Mouse (Mus musculus) forebrain, embryonic 13.5 days (tissue): ENCODE measurements around the gene H2al1g. TPM values are rescaled to one million over a fixed set of nuclear protein-coding genes. Genes with fewer than 3 reads are reported as not detected.
"Not testable (repeated sequence)": the region's sequence is repeated elsewhere in the genome, so short reads cannot be mapped to it uniquely, and the experiment has no call there.

Experiments
- ATAC-seq: fragments of 200-750 bp; cut with Nextera tagmentation; 2 replicates; pipeline ENCODE4 v1.8.0; 2017
- H3K27ac ChIP-seq: fragments of 300-500 bp; sonication (generic); 2 replicates; pipeline ENCODE4 v1.5.1; 2015; ENCODE audit warnings: inconsistent platforms, mild to moderate bottlenecking, moderate library complexity
- H3K27me3 ChIP-seq: fragments of 300-500 bp; sonication (generic); 2 replicates; pipeline ENCODE4 v1.6.1; 2015; ENCODE audit warnings: mild to moderate bottlenecking, inconsistent platforms
- H3K36me3 ChIP-seq: fragments of 300-500 bp; sonication (generic); 2 replicates; pipeline ENCODE4 v1.6.1; 2015; ENCODE audit warnings: mild to moderate bottlenecking, inconsistent platforms; ENCODE audit not compliant: poor library complexity, severe bottlenecking
- H3K4me1 ChIP-seq: fragments of 300-500 bp; sonication (generic); 2 replicates; pipeline ENCODE4 v1.6.1; 2015; ENCODE audit warnings: inconsistent platforms
- H3K4me2 ChIP-seq: fragments of 300-500 bp; sonication (generic); 2 replicates; pipeline ENCODE4 v1.6.1; 2015; ENCODE audit warnings: inconsistent platforms, mild to moderate bottlenecking, moderate library complexity
- H3K4me3 ChIP-seq: fragments of 300-500 bp; sonication (generic); 2 replicates; pipeline ENCODE4 v1.5.1; 2015; ENCODE audit warnings: mild to moderate bottlenecking, inconsistent platforms
- H3K9ac ChIP-seq: fragments of 300-500 bp; sonication (generic); 2 replicates; pipeline ENCODE4 v1.6.1; 2015; ENCODE audit warnings: mild to moderate bottlenecking, inconsistent platforms
- H3K9me3 ChIP-seq: fragments of 300-500 bp; sonication (generic); replicated peaks from 2 replicates; pipeline ENCODE4 v1.6.1; 2016; ENCODE audit warnings: inconsistent platforms
- WGBS: fragments of 180-500 bp; shearing (Covaris S2); methylation state at CpG from one replicate; pipeline ENCODE4 v1.1.7; 2015; 5-methylcytosine and 5-hydroxymethylcytosine counted together
- polyA plus RNA-seq: library from polyadenylated mRNA; unstranded; fragments of >200 nt; fragmentation: Nextera tagmentation; extraction: Ambion mirVana; gene quantifications from 2 replicates; pipeline ENCODE4 v1.2.1, GENCODE M21; 2015

Gene H2al1g
- polyA plus RNA-seq, result not detected in 2 replicates

DNA sequence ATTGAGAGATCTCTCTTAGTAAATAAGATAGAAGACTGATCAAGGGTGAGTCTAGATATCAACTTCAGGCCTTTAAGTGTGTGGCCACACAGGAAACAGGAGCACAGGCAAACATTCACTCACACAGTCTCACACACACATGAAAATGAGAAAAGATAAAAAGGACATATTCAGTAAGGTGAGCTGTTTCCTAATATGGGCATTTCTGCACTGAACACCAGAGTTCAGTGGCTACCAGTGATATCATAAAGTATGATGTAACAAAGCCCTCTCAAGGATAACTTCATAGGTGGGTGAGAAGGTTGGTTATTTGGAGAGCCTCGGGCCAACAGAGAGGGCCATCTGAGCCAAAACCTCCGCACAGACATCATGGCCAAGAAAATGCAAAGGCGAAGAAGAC is at the start of gene H2al1g:
Gene H2al1g, plus strand, starts transcription at position 301 of the 400 bp plus-strand sequence.
- not testable (repeated sequence) for H3K27ac ChIP-seq, ATAC-seq, H3K4me1 ChIP-seq, H3K27me3 ChIP-seq, H3K36me3 ChIP-seq, H3K9ac ChIP-seq, H3K9me3 ChIP-seq, H3K4me2 ChIP-seq, H3K4me3 ChIP-seq
- no CpG with 5 or more reads among the region's 3 CpGs for whole genome bisulfite sequencing

DNA sequence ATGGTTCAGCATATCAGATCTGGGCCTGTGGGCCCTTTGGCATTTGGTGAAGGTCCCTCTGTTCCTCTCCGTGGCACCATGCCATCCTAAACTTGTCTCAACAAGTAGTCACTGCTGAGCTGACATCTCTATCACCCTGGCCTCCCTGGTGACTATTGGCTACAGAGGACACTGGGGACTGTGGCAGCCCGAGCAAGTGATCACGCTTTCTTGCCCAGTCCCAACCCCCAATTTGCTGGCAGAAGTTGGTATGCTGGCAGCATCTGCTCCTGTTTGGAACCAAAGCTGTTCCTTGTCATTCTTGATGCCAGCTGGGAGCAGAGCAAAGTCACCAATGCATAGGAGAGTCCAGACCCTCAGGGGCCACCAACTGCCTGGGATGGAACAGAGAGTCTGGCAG is 49.0 kb upstream of the H2al1g start:
- H3K4me3 ChIP-seq, result no peak overlapping the region
- H3K4me1 ChIP-seq, result 0 out of 2 replicates have a peak, but pooled peaks cover 4% of the 10 kb centered on the region
- peak; percentile 50; the same call in 1 of the 2 replicates for ATAC-seq
- no peak overlapping the region for H3K27ac ChIP-seq
- 90% methylated on average over 3 of the region's 3 CpGs for WGBS
- H3K4me2 ChIP-seq, result no peak overlapping the region
- H3K36me3 ChIP-seq, result no peaks in the 10 kb centered on the region
- no peaks in the 10 kb centered on the region for H3K27me3 ChIP-seq
- no peaks in the 10 kb centered on the region for H3K9me3 ChIP-seq
- H3K9ac ChIP-seq, result no peak overlapping the region

DNA sequence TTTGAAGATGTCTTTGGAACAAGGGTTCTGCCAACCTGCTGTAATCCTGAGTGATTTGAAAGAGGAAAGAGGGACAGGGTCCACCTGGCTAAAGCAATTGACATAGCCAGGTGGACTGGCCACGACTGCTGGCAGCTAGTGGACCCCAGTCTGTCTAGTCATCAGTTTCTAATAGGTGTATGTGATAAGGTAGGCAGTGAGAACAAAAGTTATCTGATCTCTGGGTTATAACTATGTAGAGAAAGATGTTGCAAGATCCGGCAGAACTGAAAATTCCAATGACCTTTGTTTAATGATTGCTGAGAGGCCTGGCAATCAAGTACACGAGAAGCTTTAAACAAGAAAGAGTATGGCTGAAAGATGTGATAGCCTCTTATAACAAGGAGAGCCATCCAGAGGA is 44.9 kb upstream of the H2al1g start:
- Histone ChIP-seq H3K27ac (no peak overlapping the region), H3K9ac (no peak overlapping the region), H3K4me2 (no peak overlapping the region), H3K4me1 (no peaks in the 10 kb centered on the region), H3K27me3 (no peaks in the 10 kb centered on the region), H3K36me3 (no peaks in the 10 kb centered on the region), H3K9me3 (no peaks in the 10 kb centered on the region), H3K4me3 (no peak overlapping the region)
- WGBS, result 88% methylated on average over 3 of the region's 3 CpGs
- no peak for ATAC-seq

DNA sequence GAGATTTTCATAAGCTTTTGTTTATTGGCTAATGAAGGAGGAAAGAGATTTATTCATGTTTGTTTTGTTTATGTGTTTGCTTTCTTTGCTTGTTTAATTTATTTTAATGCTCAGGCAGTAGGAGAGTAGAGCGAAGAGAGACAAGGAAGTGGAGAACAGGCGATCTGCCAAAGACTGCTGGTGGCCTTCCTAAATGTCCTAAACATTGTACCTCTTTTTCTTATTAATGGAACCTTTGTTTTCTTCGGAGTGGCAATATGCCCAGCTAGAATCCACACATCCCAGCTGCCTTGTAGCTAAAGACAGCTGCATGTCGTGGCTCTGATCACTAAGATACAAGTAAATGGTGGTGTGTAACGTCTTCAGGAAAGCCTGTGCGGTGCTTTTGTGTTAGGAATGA is 41.0 kb upstream of the H2al1g start:
- Histone ChIP-seq H3K4me2 (no peak overlapping the region), H3K27me3 (no peaks in the 10 kb centered on the region; the same call in 1 of the 2 replicates), H3K36me3 (no peaks in the 10 kb centered on the region), H3K9me3 (no peaks in the 10 kb centered on the region), H3K27ac (no peak overlapping the region), H3K4me1 (no peaks in the 10 kb centered on the region), H3K9ac (no peak overlapping the region), H3K4me3 (no peak overlapping the region)
- ATAC-seq, result no peak
- WGBS, result 75% methylated on average over 6 of the region's 6 CpGs

DNA sequence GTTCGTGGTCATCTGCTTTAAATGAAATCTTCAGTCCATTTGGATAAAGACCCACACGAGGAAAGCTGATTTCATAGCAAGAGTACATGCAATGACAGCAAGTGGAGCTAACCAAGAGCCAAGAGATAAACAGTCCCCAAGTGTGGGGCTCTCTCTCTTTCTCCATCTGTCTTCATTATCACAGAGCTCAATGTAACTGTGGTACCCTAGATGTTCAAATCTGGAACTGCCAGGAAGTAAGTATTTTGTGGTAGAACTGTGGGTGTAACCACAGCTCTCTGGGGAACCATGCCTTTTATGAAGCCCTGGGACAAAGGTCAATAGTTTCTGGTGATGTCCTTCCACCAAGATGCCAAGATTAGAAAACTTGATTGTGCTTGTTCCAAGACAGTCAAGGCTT is 37.3 kb upstream of the H2al1g start:
- Histone ChIP-seq H3K4me1 (no peaks in the 10 kb centered on the region), H3K27me3 (no peaks in the 10 kb centered on the region; the same call in 1 of the 2 replicates), H3K9me3 (no peaks in the 10 kb centered on the region), H3K36me3 (no peaks in the 10 kb centered on the region), H3K4me2 (no peak overlapping the region), H3K9ac (no peak overlapping the region), H3K4me3 (no peak overlapping the region), H3K27ac (no peak overlapping the region)
- 79% methylated on average over 2 of the region's 2 CpGs for WGBS
- no peak for ATAC-seq

DNA sequence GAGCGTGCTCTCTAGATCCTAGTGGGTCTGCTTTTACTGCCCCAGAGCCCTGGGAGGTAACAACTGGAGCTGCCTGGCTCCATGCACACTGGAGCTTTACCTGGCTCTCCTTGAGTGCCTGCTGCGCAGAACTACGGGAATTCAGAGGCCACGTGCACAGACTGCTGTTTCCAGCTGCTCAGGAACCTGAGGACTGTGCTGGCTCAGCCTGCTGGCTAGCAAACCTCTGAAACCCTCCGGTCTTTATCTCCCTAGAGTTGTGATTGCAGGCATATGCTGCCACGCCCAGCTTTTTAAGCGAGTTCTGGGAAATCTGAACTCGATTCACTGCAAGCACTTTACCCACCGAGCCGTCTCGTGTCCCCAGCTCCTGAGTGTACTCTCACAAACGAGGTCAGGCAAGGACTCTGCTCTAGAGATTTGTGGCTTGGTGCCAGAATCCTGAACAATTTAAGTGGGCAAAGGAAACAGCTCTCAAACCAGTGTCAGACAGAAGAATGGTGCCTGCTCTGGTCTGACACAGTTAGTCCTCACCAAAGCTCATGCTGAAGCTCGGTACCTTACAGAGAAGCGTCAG is 29.7 kb upstream of the H2al1g start:
- WGBS, result 75% methylated on average over 14 of the region's 14 CpGs
- Histone ChIP-seq H3K36me3 (no peaks in the 10 kb centered on the region), H3K9ac (no peak overlapping the region), H3K4me2 (no peak overlapping the region), H3K9me3 (no peaks in the 10 kb centered on the region), H3K4me3 (no peak overlapping the region), H3K27ac (no peak overlapping the region), H3K4me1 (no peaks in the 10 kb centered on the region), H3K27me3 (no peaks in the 10 kb centered on the region)
- no peak for ATAC-seq

DNA sequence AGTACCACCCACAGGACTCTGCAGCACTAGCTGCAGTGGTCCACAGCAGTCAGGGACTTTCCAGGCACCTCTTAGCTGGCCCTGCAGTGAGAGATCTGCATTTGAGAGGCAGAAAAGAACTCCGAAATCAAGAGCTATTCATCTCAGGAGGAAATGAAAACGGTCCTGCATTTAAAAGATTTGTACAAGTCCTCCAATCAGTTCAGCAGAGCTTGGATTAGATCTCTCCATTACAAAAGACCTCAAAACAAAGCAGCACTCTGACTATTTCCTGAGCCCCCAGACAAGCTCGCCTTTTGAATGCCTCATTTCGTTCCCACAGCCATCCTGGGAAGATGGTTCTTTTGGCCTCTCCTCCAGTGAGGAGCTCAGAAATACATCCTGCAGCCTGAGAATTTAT is 28.8 kb upstream of the H2al1g start:
- Histone ChIP-seq H3K4me3 (no peak overlapping the region), H3K4me2 (no peak overlapping the region), H3K27me3 (no peaks in the 10 kb centered on the region), H3K27ac (no peak overlapping the region), H3K9ac (no peak overlapping the region), H3K9me3 (no peaks in the 10 kb centered on the region), H3K4me1 (no peaks in the 10 kb centered on the region), H3K36me3 (no peaks in the 10 kb centered on the region)
- ATAC-seq, result no peak
- 38% methylated on average over 4 of the region's 4 CpGs for WGBS

DNA sequence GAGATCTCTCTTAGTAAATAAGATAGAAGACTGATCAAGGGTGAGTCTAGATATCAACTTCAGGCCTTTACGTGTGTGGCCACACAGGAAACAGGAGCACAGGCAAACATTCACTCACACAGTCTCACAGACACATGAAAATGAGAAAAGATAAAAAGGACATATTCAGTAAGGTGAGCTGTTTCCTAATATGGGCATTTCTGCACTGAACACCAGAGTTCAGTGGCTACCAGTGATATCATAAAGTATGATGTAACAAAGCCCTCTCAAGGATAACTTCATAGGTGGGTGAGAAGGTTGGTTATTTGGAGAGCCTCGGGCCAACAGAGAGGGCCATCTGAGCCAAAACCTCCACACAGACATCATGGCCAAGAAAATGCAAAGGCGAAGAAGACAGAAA is 19.1 kb upstream of the H2al1g start, which contains the start of gene H2al1a:
Gene H2al1a, plus strand, starts transcription at position 301 of the 400 bp plus-strand sequence.
- not testable (repeated sequence) for ATAC-seq, H3K4me3 ChIP-seq
- no CpG with 5 or more reads among the region's 3 CpGs for WGBS

DNA sequence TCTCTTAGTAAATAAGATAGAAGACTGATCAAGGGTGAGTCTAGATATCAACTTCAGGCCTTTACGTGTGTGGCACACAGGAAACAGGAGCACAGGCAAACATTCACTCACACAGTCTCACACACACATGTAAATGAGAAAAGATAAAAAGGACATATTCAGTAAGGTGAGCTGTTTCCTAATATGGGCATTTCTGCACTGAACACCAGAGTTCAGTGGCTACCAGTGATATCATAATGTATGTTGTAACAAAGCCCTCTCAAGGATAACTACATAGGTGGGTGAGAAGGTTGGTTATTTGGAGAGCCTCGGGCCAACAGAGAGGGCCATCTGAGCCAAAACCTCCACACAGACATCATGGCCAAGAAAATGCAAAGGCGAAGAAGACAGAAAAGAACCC is 15.9 kb upstream of the H2al1g start, which contains the start of gene H2al1b:
Gene H2al1b, plus strand, starts transcription at position 301 of the 400 bp plus-strand sequence.
- not testable (repeated sequence) for H3K4me1 ChIP-seq

More for the DNA sequence above, 19.1 kb upstream of the H2al1g start, which contains the start of gene H2al1a:
- not testable (repeated sequence) for H3K4me1 ChIP-seq, H3K9ac ChIP-seq, H3K36me3 ChIP-seq, H3K27me3 ChIP-seq, H3K27ac ChIP-seq, H3K4me2 ChIP-seq, H3K9me3 ChIP-seq

DNA sequence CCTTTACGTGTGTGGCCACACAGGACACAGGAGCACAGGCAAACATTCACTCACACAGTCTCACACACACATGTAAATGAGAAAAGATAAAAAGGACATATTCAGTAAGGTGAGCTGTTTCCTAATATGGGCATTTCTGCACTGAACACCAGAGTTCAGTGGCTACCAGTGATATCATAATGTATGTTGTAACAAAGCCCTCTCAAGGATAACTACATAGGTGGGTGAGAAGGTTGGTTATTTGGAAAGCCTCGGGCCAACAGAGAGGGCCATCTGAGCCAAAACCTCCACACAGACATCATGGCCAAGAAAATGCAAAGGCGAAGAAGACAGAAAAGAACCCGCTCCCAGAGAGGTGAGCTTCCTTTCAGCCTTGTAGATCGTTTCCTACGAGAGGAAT is 12.7 kb upstream of the H2al1g start, which contains the start of gene H2al1c:
Gene H2al1c, plus strand, starts transcription at position 301 of the 400 bp plus-strand sequence.
- not testable (repeated sequence) for ATAC-seq, H3K4me2 ChIP-seq, H3K27ac ChIP-seq, H3K27me3 ChIP-seq, H3K4me1 ChIP-seq, H3K4me3 ChIP-seq, H3K9ac ChIP-seq, H3K36me3 ChIP-seq, H3K9me3 ChIP-seq
- WGBS, result 82% methylated on average over 1 of the region's 6 CpGs

More for the DNA sequence above, 15.9 kb upstream of the H2al1g start, which contains the start of gene H2al1b:
- H3K9me3 ChIP-seq, H3K4me3 ChIP-seq, H3K27ac ChIP-seq, H3K9ac ChIP-seq, H3K4me2 ChIP-seq, ATAC-seq, H3K36me3 ChIP-seq, H3K27me3 ChIP-seq: not testable (repeated sequence)
- 90% methylated on average over 1 of the region's 3 CpGs for WGBS

DNA sequence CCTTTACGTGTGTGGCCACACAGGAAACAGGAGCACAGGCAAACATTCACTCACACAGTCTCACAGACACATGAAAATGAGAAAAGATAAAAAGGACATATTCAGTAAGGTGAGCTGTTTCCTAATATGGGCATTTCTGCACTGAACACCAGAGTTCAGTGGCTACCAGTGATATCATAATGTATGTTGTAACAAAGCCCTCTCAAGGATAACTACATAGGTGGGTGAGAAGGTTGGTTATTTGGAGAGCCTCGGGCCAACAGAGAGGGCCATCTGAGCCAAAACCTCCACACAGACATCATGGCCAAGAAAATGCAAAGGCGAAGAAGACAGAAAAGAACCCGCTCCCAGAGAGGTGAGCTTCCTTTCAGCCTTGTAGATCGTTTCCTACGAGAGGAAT is 9.5 kb upstream of the H2al1g start, which contains the start of gene H2al1d:
Gene H2al1d, plus strand, starts transcription at position 301 of the 400 bp plus-strand sequence.
- H3K9ac ChIP-seq, H3K27me3 ChIP-seq, H3K36me3 ChIP-seq, H3K4me1 ChIP-seq, H3K9me3 ChIP-seq, H3K4me3 ChIP-seq, H3K27ac ChIP-seq, ATAC-seq, H3K4me2 ChIP-seq: not testable (repeated sequence)
- WGBS, result no CpG with 5 or more reads among the region's 6 CpGs

DNA sequence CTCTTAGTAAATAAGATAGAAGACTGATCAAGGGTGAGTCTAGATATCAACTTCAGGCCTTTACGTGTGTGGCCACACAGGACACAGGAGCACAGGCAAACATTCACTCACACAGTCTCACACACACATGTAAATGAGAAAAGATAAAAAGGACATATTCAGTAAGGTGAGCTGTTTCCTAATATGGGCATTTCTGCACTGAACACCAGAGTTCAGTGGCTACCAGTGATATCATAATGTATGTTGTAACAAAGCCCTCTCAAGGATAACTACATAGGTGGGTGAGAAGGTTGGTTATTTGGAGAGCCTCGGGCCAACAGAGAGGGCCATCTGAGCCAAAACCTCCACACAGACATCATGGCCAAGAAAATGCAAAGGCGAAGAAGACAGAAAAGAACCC is 6.4 kb upstream of the H2al1g start, which contains the start of gene H2al1e:
Gene H2al1e, plus strand, starts transcription at position 301 of the 400 bp plus-strand sequence.
- not testable (repeated sequence) for H3K36me3 ChIP-seq, H3K4me1 ChIP-seq, H3K9me3 ChIP-seq, ATAC-seq, H3K4me2 ChIP-seq, H3K27ac ChIP-seq, H3K4me3 ChIP-seq, H3K27me3 ChIP-seq, H3K9ac ChIP-seq
- no CpG with 5 or more reads among the region's 3 CpGs for WGBS

DNA sequence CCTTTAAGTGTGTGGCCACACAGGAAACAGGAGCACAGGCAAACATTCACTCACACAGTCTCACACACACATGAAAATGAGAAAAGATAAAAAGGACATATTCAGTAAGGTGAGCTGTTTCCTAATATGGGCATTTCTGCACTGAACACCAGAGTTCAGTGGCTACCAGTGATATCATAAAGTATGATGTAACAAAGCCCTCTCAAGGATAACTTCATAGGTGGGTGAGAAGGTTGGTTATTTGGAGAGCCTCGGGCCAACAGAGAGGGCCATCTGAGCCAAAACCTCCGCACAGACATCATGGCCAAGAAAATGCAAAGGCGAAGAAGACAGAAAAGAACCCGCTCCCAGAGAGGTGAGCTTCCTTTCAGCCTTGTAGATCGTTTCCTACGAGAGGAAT is 3.2 kb upstream of the H2al1g start, which contains the start of gene H2al1f:
Gene H2al1f, plus strand, starts transcription at position 301 of the 400 bp plus-strand sequence.
- H3K36me3 ChIP-seq, H3K27me3 ChIP-seq, H3K4me1 ChIP-seq, ATAC-seq, H3K4me2 ChIP-seq, H3K9ac ChIP-seq, H3K27ac ChIP-seq, H3K9me3 ChIP-seq, H3K4me3 ChIP-seq: not testable (repeated sequence)
- no CpG with 5 or more reads among the region's 6 CpGs for WGBS
